Mouse (Mus musculus): ENCODE results near the gene Zfp990.
"Not testable (repeated sequence)": the region's sequence is repeated elsewhere in the genome, so short reads cannot be mapped to it uniquely, and the experiment has no call there.

Zfp990 gene

DNA sequence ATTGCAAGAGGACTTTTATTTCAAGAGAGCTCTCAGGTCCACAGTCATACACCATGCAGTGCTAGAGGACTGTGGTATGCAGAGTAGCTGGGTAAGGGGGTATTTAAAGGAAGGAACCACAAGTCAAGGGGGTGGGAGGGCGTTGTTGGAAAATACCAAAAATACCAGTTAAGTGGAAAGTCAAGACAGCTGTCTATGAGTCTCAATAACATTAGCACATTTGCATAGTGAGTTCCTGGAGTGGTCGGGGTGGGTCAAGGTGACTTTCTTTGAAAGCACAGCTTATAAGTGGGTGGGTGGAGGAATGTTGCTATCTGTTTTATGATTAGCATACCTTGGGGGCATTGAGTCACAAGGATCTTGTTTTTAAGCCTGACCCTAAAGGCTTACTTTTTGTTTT, 75.5 kb downstream of the Zfp990 start:
- DNase-seq (ENCODE audit: low spot score in 2 of 2) = not testable (repeated sequence)

All from heart, adult 9 months (tissue).